Mouse (Mus musculus) ES-E14 (cell line): ENCODE results near the gene Stpg4.

ENCODE experiments used
- HCFC1 ChIP-seq: IDR thresholded peaks from 2 replicates; pipeline ENCODE4 v1.6.1; 2012; ENCODE audit warnings: low read length, inconsistent platforms, borderline replicate concordance; ENCODE audit not compliant: insufficient read depth
- ZC3H11A ChIP-seq: IDR thresholded peaks from 2 replicates; pipeline ENCODE4 v1.6.1; 2012; ENCODE audit warnings: low read depth, mild to moderate bottlenecking, inconsistent platforms, low read length, borderline replicate concordance

- no peak for TF ChIP-seq HCFC1
- TF ChIP-seq ZC3H11A, result no peak
Observed at GRCm38 (mm10) chr17:87361132-87361531, 66.4 kb downstream of the Stpg4 start.
